Mouse (Mus musculus) frontal cortex, postnatal 36 days (tissue): ENCODE data around the gene Rfx4.

Experiments
- DNase-seq, 2 experiments: peaks; one replicate each; pipeline ENCODE4 v3.0.0; 2022; ENCODE audit warnings: low spot score in 2 of 2

The Rfx4 gene

GRCm38 (mm10) chr10:84910194-84910593 is 154.3 kb downstream of the Rfx4 start:
- no peak for DNase-seq

GRCm38 (mm10) chr10:84910758-84911384 is 155.0 kb downstream of the Rfx4 start:
- no peak for DNase-seq

GRCm38 (mm10) chr10:84913148-84913547 is 157.3 kb downstream of the Rfx4 start:
- DNase-seq, result no peak

- no peak for DNase-seq
Measured at GRCm38 (mm10) chr10:84915476-84915875, 159.6 kb downstream of the Rfx4 start.

- DNase-seq, result peak; percentile 98 to 99
Measured at GRCm38 (mm10) chr10:84916810-84917730, 161.2 kb downstream of the Rfx4 start, which contains the start of gene Ric8b. TSS of gene Ric8b (plus strand) at chr10:84917616.

GRCm38 (mm10) chr10:84917731-84918095 is 161.9 kb downstream of the Rfx4 start:
- DNase-seq, result peak; percentile 41 to 57

GRCm38 (mm10) chr10:84926336-84926735 is 170.5 kb downstream of the Rfx4 start:
- no peak for DNase-seq

DNA sequence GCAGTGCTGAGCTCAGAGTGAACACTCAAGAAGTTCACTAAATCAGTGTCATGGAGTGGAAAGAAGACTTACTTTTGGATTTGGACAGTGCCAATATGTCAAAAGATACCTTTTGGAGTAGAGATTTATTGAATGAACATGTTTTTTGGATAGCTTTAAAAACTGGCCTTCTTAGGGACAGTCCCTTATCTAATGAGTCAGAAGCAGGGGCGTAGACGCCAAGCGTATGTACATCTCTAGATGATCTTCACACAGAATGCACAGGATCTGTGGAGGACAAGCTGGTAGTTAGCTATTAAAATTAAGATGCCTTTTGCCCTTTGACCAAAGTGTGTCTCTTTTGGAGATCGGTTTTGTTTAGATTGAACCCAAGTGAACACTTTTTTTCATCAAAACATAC is 171.0 kb downstream of the Rfx4 start:
- DNase-seq, result no peak

DNA sequence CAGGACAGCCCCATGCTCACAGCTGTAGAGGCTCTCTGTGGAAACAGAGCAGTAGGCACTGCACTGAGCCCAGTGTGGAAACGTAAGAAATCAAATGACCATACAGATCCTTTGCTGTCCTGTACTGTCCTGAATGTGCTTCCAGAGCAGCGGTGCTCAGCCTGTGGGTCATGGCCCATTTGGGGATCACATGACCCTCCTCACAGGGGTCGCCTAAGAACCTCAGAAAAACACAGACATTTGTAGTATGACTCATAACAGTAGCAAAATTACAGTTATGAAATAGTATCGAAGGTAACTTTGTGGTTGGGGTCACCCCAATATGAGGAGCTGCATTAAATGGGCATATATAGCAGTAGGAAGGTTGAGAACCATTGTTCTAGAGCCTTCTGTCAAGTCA is 172.6 kb downstream of the Rfx4 start:
- no peak for DNase-seq

DNA sequence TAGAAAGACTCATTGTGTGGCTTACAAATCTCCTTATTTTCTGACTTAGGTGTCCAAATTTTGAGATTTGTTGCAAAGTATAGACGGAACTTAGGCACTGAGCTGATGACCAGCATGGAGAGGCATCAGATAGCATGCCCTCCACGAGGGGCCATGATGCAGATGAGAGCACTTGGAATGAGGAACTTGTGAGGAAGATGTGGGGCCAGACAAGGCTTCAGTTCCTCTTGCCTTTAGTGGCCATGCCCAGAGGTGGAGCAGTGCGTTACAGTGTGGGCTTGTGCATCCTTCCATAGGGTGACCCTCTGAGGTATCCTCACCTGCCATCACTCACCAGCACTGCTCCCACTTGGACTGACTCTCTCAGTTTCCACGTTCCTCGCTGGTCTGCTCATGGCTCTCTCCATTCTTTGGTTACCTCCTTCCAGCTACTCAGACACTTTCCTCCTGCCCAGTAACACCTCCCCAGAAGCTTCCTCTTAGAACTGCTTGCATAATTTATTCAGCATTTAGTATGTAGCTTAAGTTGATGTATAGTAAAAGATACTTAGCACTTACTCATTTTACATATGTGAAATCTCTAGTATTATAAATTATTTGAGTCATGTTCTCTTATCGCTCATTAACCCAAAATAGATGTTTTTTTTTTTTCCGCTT is 179.8 kb downstream of the Rfx4 start:
- no peak for DNase-seq

- DNase-seq, result no peak
Measured at GRCm38 (mm10) chr10:84936832-84937515, 181.1 kb downstream of the Rfx4 start.

DNA sequence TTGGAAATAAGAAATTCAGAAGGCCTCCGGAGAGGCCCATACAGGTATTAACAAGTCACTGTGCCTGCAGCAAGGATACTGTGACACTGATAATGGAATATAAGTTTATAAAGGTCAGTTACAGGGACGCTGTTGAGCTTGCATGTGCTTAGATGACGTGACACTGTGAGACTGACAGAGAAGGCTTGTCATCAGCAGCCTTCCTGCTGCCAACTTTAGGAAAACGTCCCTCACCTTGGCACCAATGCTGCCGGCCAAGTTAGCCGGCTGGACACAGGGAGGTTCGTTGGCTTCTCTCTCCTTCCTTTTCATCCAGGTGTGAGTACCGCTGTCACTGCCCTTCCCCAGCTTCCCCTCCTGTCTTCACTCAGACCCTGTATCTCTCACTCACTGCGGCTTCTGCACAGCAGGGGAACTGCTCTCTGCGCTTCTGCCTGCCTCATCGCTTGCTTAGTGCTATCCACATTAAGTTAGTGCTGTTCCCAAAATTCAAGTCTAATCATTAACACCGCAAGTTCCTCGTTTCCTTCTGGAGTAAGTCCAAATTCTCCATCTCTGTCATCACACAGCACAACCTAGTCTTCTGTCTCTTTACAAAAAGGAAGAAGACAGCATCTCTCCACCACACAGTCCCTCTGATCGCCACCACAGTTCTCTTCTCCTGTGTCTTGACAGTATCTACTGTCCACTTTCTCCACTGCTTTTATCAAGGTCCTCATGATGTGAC is 182.4 kb downstream of the Rfx4 start:
- DNase-seq, result no peak

GRCm38 (mm10) chr10:84938886-84939285 is 183.0 kb downstream of the Rfx4 start:
- DNase-seq, result no peak

DNA sequence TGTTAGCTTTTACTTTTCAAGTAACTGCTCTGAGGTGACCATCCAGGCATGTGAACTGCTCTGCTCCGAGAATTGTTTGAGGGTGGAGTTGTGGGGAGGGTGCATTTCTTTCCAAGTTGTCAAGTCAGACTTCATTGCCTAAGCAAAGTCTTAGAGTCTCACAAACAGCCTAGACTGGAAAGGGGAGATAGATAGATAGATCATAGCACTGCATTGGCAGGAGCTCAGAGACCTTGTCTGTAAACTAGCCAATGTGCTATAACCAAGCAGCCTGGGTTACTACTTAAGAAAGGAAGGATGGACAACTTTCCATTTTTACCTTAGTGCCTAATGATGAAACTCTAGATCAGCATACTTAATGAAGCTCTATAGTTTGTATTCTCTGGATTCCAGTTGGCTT is 184.5 kb downstream of the Rfx4 start:
- DNase-seq, result no peak

- no peak for DNase-seq
Measured at GRCm38 (mm10) chr10:84945692-84946091, 189.8 kb downstream of the Rfx4 start.

GRCm38 (mm10) chr10:84948970-84949683 is 193.3 kb downstream of the Rfx4 start:
- no peak for DNase-seq

GRCm38 (mm10) chr10:84949684-84950010 is 193.8 kb downstream of the Rfx4 start:
- DNase-seq, result no peak

DNA sequence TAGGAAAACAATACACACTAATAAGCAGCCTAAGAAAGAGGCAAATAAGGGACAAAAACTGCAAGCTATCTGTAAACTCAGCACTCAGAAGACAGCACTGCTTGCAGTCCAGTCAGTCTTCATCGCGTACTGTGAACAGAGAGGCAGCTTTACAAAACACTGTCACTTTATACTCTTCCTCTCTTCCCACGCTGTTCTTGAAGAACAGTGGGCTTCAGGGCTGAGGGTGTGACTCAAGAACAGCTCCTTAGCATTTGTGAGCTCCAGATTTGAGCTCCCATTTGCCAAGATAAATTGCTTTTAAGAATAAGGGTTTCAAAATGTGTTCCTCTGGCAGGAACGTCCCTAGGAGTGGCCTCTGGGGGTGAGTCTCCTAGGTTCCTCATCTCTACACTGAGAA is 194.5 kb downstream of the Rfx4 start:
- peak in 1 of 2 experiments; percentile 11 for DNase-seq

DNA sequence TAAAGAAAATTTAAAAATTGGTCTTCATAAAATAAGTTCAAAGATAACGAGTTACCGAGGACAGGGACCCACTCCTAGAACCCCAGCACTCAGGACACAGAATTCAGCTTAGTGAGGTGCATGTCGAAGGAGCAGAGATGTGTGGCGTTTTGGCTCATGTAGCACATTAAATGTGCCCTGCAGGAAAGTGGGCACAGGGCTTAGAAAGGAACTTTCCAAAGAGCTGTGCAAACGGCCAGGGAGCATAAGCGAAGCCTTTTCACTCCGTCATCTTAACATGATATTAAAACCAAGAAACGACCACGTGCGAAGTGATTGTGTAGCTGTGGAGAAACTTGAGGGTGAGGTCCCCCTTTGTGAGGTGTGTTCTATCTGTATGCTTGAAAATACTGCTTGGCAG is 198.4 kb downstream of the Rfx4 start:
- no peak for DNase-seq
